ENCODE assay signal across 7 mouse cellular contexts in genomic region chrX:12089027-12089340, GRCm38 (mm10).
DNase-seq lines count a peak whose midpoint lies in the region; ATAC-seq and TF ChIP-seq lines count a peak whose summit lies in the region.

No protein-coding gene starts in this region.

- 7% methylated on average over 13 of the region's 13 CpGs for WGBS in embryonic facial prominence, embryonic 15.5 days
- WGBS in intestine, postnatal 0 days = 9% methylated on average over 13 of the region's 13 CpGs
- WGBS in neural tube, embryonic 14.5 days = 4% methylated on average over 13 of the region's 13 CpGs

- no peak for ATAC-seq in embryonic facial prominence, embryonic 15.5 days (ENCODE audit: insufficient number of reproducible peaks, low FRiP score, low TSS enrichment, low read depth)
- ATAC-seq in intestine, postnatal 0 days = no peak
- no peak for ATAC-seq in neural tube, embryonic 14.5 days (ENCODE audit: low read depth)

- H3K4me1 ChIP-seq in embryonic facial prominence, embryonic 15.5 days = peaks cover 23% of the 10 kb centered on the region
- no peaks in the 10 kb centered on the region for H3K4me1 ChIP-seq in intestine, postnatal 0 days (replicated peaks; ENCODE audit: control insufficient read depth, insufficient read depth, low read length)
- H3K4me1 ChIP-seq in neural tube, embryonic 14.5 days (ENCODE audit: control insufficient read depth, insufficient read depth, low read length) = peaks cover 11% of the 10 kb centered on the region; the same call in 1 of the 2 replicates

- peak overlapping the region; percentile 86 for H3K4me2 ChIP-seq in embryonic facial prominence, embryonic 15.5 days (replicated peaks)
- H3K4me2 ChIP-seq in intestine, postnatal 0 days (replicated peaks; ENCODE audit: low read depth) = peak overlapping the region; percentile 82
- peak overlapping the region; percentile 72 for H3K4me2 ChIP-seq in neural tube, embryonic 14.5 days (ENCODE audit: low read depth, low read length)

- H3K27ac ChIP-seq in left cerebral cortex, adult 2 months = peak overlapping the region; percentile 87
- H3K27ac ChIP-seq in embryonic facial prominence, embryonic 15.5 days (replicated peaks) = peak overlapping the region; percentile 91
- peak overlapping the region; percentile 94 for H3K27ac ChIP-seq in intestine, postnatal 0 days (ENCODE audit: low read depth, low read length)
- peak overlapping the region; percentile 92 for H3K27ac ChIP-seq in neural tube, embryonic 14.5 days (ENCODE audit: low read depth, low read length)

- H3K36me3 ChIP-seq in embryonic facial prominence, embryonic 15.5 days = no peaks in the 10 kb centered on the region
- H3K36me3 ChIP-seq in intestine, postnatal 0 days (ENCODE audit: control insufficient read depth, insufficient read depth) = no peaks in the 10 kb centered on the region
- no peaks in the 10 kb centered on the region for H3K36me3 ChIP-seq in neural tube, embryonic 14.5 days (ENCODE audit: control insufficient read depth, insufficient read depth, low read length)

- intact Hi-C loops in left cerebral cortex, adult 2 months (cut with DNase I) = no loop called here

- H3K27me3 ChIP-seq in embryonic facial prominence, embryonic 15.5 days = peaks cover 62% of the 10 kb centered on the region
- H3K27me3 ChIP-seq in intestine, postnatal 0 days (replicated peaks; ENCODE audit: control insufficient read depth, insufficient read depth, low read length) = no peaks in the 10 kb centered on the region; the same call in 1 of the 2 replicates
- H3K27me3 ChIP-seq in neural tube, embryonic 14.5 days (ENCODE audit: control insufficient read depth, insufficient read depth, low read length) = peaks cover 5% of the 10 kb centered on the region; the same call in 1 of the 2 replicates

- H3K4me3 ChIP-seq in left cerebral cortex, adult 2 months = no peak overlapping the region
- H3K4me3 ChIP-seq in embryonic facial prominence, embryonic 15.5 days (replicated peaks) = peak overlapping the region; percentile 51
- peak overlapping the region; percentile 44 for H3K4me3 ChIP-seq in intestine, postnatal 0 days (ENCODE audit: low read depth, low read length)
- H3K4me3 ChIP-seq in neural tube, embryonic 14.5 days (ENCODE audit: low read depth, low read length) = peak overlapping the region; percentile 44; the same call in 1 of the 2 replicates

- no peak for TF ChIP-seq CTCF in left cerebral cortex, adult 2 months (IDR thresholded peaks at IDR 0.05)
- no peak for TF ChIP-seq CTCF in intestine, postnatal 0 days (IDR thresholded peaks at IDR 0.05; ENCODE audit: low read depth)

- DNase-seq in left cerebral cortex, adult 2 months (ENCODE audit: extremely low spot score in 1 of 2, low spot score in 2 of 2) = no peak
- DNase-seq in left cerebral cortex, adult 9 months (ENCODE audit: low spot score in 2 of 2) = no peak
- DNase-seq in cerebellum, postnatal 25 days = no peak
- no peak for DNase-seq in right cerebral cortex, adult 2 months (ENCODE audit: low spot score in 2 of 2)

- no peak overlapping the region for H3K9ac ChIP-seq in embryonic facial prominence, embryonic 15.5 days
- H3K9ac ChIP-seq in intestine, postnatal 0 days (ENCODE audit: low read depth, low read length) = peak overlapping the region; percentile 50
- no peak overlapping the region for H3K9ac ChIP-seq in neural tube, embryonic 14.5 days (replicated peaks; ENCODE audit: low read depth, low read length)

- no peaks in the 10 kb centered on the region for H3K9me3 ChIP-seq in embryonic facial prominence, embryonic 15.5 days (replicated peaks)
- no peaks in the 10 kb centered on the region for H3K9me3 ChIP-seq in intestine, postnatal 0 days (ENCODE audit: control insufficient read depth)
- H3K9me3 ChIP-seq in neural tube, embryonic 14.5 days (ENCODE audit: control insufficient read depth, low read length) = no peaks in the 10 kb centered on the region
